Mouse (Mus musculus) bone marrow macrophage, adult 2 months (primary cell): ENCODE data around the gene B3gnt3.

Source experiments
- CTCF ChIP-seq: IDR thresholded peaks from 2 replicates; pipeline ENCODE4 v1.5.1; 2012; ENCODE audit warnings: low read depth, mild to moderate bottlenecking, low read length, moderate library complexity
- POLR2A ChIP-seq: IDR thresholded peaks from 2 replicates; pipeline ENCODE4 v1.6.1; 2012; ENCODE audit warnings: mild to moderate bottlenecking, low read depth, low read length, borderline replicate concordance

- no peak for TF ChIP-seq CTCF
- no peak for TF ChIP-seq POLR2A
Measured at GRCm38 (mm10) chr8:71675456-71676019, 26.1 kb downstream of the B3gnt3 start.
